Mouse (Mus musculus): Measurements from ENCODE around the gene F2rl2. TPM values are rescaled to one million over a fixed set of nuclear protein-coding genes. Genes with fewer than 3 reads are reported as not detected.

Gene F2rl2
- polyA plus RNA-seq, 1 experiment, result 1.1 TPM

- Histone ChIP-seq H3K4me2 (ENCODE audit: low read depth) (no peak overlapping the region), H3ac (ENCODE audit: control insufficient read depth, insufficient read length) (no peak overlapping the region), H3K4me3 (no peak overlapping the region), H3K79me2 (ENCODE audit: control insufficient read depth, insufficient read depth) (no peaks in the 10 kb centered on the region), H3K36me3 (ENCODE audit: control insufficient read depth, insufficient read depth) (no peaks in the 10 kb centered on the region), H3K27me3 (ENCODE audit: control insufficient read depth, insufficient read depth, insufficient read length) (no peaks in the 10 kb centered on the region)
- TF ChIP-seq TCF3 (IDR thresholded peaks at IDR 0.05; ENCODE audit: insufficient read length, low read depth), result no peak
- TF ChIP-seq USF1 (IDR thresholded peaks at IDR 0.05; ENCODE audit: low read depth), result no peak
- TF ChIP-seq REST (IDR thresholded peaks at IDR 0.05; ENCODE audit: insufficient read depth, insufficient read length), result no peak
- TF ChIP-seq MYOD1 (IDR thresholded peaks at IDR 0.05; ENCODE audit: control insufficient read depth in 1 of 3, insufficient read length in 2 of 3, low read depth in 2 of 3), result no peak
- no peak for TF ChIP-seq MYOG (IDR thresholded peaks at IDR 0.05; ENCODE audit: control insufficient read depth in 1 of 3, insufficient read depth in 1 of 3, insufficient read length in 2 of 3, low read depth in 2 of 3)
- TF ChIP-seq SRF (IDR thresholded peaks at IDR 0.05; ENCODE audit: control insufficient read depth, insufficient read length, low read depth), result no peak
- TF ChIP-seq POLR2AphosphoS2 (IDR thresholded peaks at IDR 0.05; ENCODE audit: insufficient read length, low read depth), result no peak
- no peak for TF ChIP-seq E2F4 (IDR thresholded peaks at IDR 0.05; ENCODE audit: insufficient read depth)
- TF ChIP-seq TCF12 (IDR thresholded peaks at IDR 0.05; ENCODE audit: insufficient read depth, poor library complexity, severe bottlenecking), result no peak
- TF ChIP-seq MAX (IDR thresholded peaks at IDR 0.05; ENCODE audit: low read depth), result no peak
- no peak for TF ChIP-seq CEBPB (IDR thresholded peaks at IDR 0.05; ENCODE audit: insufficient read depth, poor library complexity, severe bottlenecking)
- TF ChIP-seq POLR2A (IDR thresholded peaks at IDR 0.05; ENCODE audit: insufficient read length, low read depth), result no peak
Measured at GRCm38 (mm10) chr13:95653696-95654095, 43.0 kb upstream of the F2rl2 start.

GRCm38 (mm10) chr13:95655284-95655683 is 41.4 kb upstream of the F2rl2 start:
- H3K4me2 ChIP-seq (ENCODE audit: low read depth), result no peak overlapping the region
- TF ChIP-seq USF1 (IDR thresholded peaks at IDR 0.05; ENCODE audit: low read depth) (no peak), MYOD1 (IDR thresholded peaks at IDR 0.05; ENCODE audit: control insufficient read depth in 1 of 3, insufficient read length in 2 of 3, low read depth in 2 of 3) (no peak), CEBPB (IDR thresholded peaks at IDR 0.05; ENCODE audit: insufficient read depth, poor library complexity, severe bottlenecking) (no peak), POLR2AphosphoS2 (IDR thresholded peaks at IDR 0.05; ENCODE audit: insufficient read length, low read depth) (no peak), SRF (IDR thresholded peaks at IDR 0.05; ENCODE audit: control insufficient read depth, insufficient read length, low read depth) (no peak), TCF3 (IDR thresholded peaks at IDR 0.05; ENCODE audit: insufficient read length, low read depth) (no peak), REST (IDR thresholded peaks at IDR 0.05; ENCODE audit: insufficient read depth, insufficient read length) (no peak), POLR2A (IDR thresholded peaks at IDR 0.05; ENCODE audit: insufficient read length, low read depth) (no peak), TCF12 (IDR thresholded peaks at IDR 0.05; ENCODE audit: insufficient read depth, poor library complexity, severe bottlenecking) (no peak), E2F4 (IDR thresholded peaks at IDR 0.05; ENCODE audit: insufficient read depth) (no peak), MAX (IDR thresholded peaks at IDR 0.05; ENCODE audit: low read depth) (no peak), MYOG (IDR thresholded peaks at IDR 0.05; ENCODE audit: control insufficient read depth in 1 of 3, insufficient read depth in 1 of 3, insufficient read length in 2 of 3, low read depth in 2 of 3) (no peak)
- no peaks in the 10 kb centered on the region for H3K27me3 ChIP-seq (ENCODE audit: control insufficient read depth, insufficient read depth, insufficient read length)
- no peaks in the 10 kb centered on the region for H3K36me3 ChIP-seq (ENCODE audit: control insufficient read depth, insufficient read depth)
- no peak overlapping the region for H3K4me3 ChIP-seq
- H3ac ChIP-seq (ENCODE audit: control insufficient read depth, insufficient read length), result no peak overlapping the region
- H3K79me2 ChIP-seq (ENCODE audit: control insufficient read depth, insufficient read depth), result no peaks in the 10 kb centered on the region

- no peaks in the 10 kb centered on the region for H3K36me3 ChIP-seq (ENCODE audit: control insufficient read depth, insufficient read depth)
- no peak overlapping the region for H3ac ChIP-seq (ENCODE audit: control insufficient read depth, insufficient read length)
- no peaks in the 10 kb centered on the region for H3K27me3 ChIP-seq (ENCODE audit: control insufficient read depth, insufficient read depth, insufficient read length)
- H3K4me2 ChIP-seq (ENCODE audit: low read depth), result no peak overlapping the region
- no peak overlapping the region for H3K4me3 ChIP-seq
- H3K79me2 ChIP-seq (ENCODE audit: control insufficient read depth, insufficient read depth), result no peaks in the 10 kb centered on the region
- TF ChIP-seq POLR2A (IDR thresholded peaks at IDR 0.05; ENCODE audit: insufficient read length, low read depth) (no peak), MYOD1 (IDR thresholded peaks at IDR 0.05; ENCODE audit: control insufficient read depth in 1 of 3, insufficient read length in 2 of 3, low read depth in 2 of 3) (no peak), USF1 (IDR thresholded peaks at IDR 0.05; ENCODE audit: low read depth) (no peak), CEBPB (IDR thresholded peaks at IDR 0.05; ENCODE audit: insufficient read depth, poor library complexity, severe bottlenecking) (no peak), REST (IDR thresholded peaks at IDR 0.05; ENCODE audit: insufficient read depth, insufficient read length) (no peak)
Measured at GRCm38 (mm10) chr13:95657171-95657570, 39.5 kb upstream of the F2rl2 start.

- TF ChIP-seq REST (IDR thresholded peaks at IDR 0.05; ENCODE audit: insufficient read depth, insufficient read length) (no peak), SRF (IDR thresholded peaks at IDR 0.05; ENCODE audit: control insufficient read depth, insufficient read length, low read depth) (no peak), MAX (IDR thresholded peaks at IDR 0.05; ENCODE audit: low read depth) (no peak), E2F4 (IDR thresholded peaks at IDR 0.05; ENCODE audit: insufficient read depth) (no peak), MYOG (IDR thresholded peaks at IDR 0.05; ENCODE audit: control insufficient read depth in 1 of 3, insufficient read depth in 1 of 3, insufficient read length in 2 of 3, low read depth in 2 of 3) (no peak), POLR2A (IDR thresholded peaks at IDR 0.05; ENCODE audit: insufficient read length, low read depth) (no peak), USF1 (IDR thresholded peaks at IDR 0.05; ENCODE audit: low read depth) (no peak), MYOD1 (IDR thresholded peaks at IDR 0.05; ENCODE audit: control insufficient read depth in 1 of 3, insufficient read length in 2 of 3, low read depth in 2 of 3) (no peak), TCF12 (IDR thresholded peaks at IDR 0.05; ENCODE audit: insufficient read depth, poor library complexity, severe bottlenecking) (no peak), TCF3 (IDR thresholded peaks at IDR 0.05; ENCODE audit: insufficient read length, low read depth) (no peak), CEBPB (IDR thresholded peaks at IDR 0.05; ENCODE audit: insufficient read depth, poor library complexity, severe bottlenecking) (no peak), POLR2AphosphoS2 (IDR thresholded peaks at IDR 0.05; ENCODE audit: insufficient read length, low read depth) (no peak)
- H3K36me3 ChIP-seq (ENCODE audit: control insufficient read depth, insufficient read depth), result no peaks in the 10 kb centered on the region
- H3K4me2 ChIP-seq (ENCODE audit: low read depth), result no peak overlapping the region
- H3K4me3 ChIP-seq, result no peak overlapping the region
- no peaks in the 10 kb centered on the region for H3K79me2 ChIP-seq (ENCODE audit: control insufficient read depth, insufficient read depth)
- no peak overlapping the region for H3ac ChIP-seq (ENCODE audit: control insufficient read depth, insufficient read length)
- no peaks in the 10 kb centered on the region for H3K27me3 ChIP-seq (ENCODE audit: control insufficient read depth, insufficient read depth, insufficient read length)
Measured at GRCm38 (mm10) chr13:95659432-95659831, 37.2 kb upstream of the F2rl2 start.

DNA sequence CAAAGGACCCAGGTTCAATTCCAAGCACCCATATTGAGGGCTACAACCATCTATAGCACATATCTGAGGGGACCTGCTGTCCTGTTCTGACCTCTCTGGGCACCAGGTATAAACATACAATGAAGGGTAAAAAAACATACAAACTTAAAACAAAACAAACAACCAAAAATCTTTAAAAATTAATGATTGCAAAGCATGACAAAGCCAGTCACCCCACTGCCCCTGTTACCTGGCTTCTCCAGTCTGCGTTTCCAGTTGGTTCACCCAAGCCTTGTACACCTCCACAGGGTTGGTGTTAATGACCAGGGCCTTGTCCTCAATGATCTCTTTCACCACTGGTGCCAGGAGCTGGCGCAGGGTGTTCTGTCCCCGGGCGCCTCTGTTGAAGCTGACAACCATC is 32.8 kb upstream of the F2rl2 start:
- Histone ChIP-seq H3K4me2 (ENCODE audit: low read depth) (no peak overlapping the region), H3K79me2 (ENCODE audit: control insufficient read depth, insufficient read depth) (no peaks in the 10 kb centered on the region), H3K36me3 (ENCODE audit: control insufficient read depth, insufficient read depth) (no peaks in the 10 kb centered on the region), H3K4me3 (no peak overlapping the region), H3ac (ENCODE audit: control insufficient read depth, insufficient read length) (no peak overlapping the region), H3K27me3 (ENCODE audit: control insufficient read depth, insufficient read depth, insufficient read length) (no peaks in the 10 kb centered on the region)
- TF ChIP-seq USF1 (IDR thresholded peaks at IDR 0.05; ENCODE audit: low read depth) (no peak), REST (IDR thresholded peaks at IDR 0.05; ENCODE audit: insufficient read depth, insufficient read length) (no peak), CEBPB (IDR thresholded peaks at IDR 0.05; ENCODE audit: insufficient read depth, poor library complexity, severe bottlenecking) (no peak)

All from myocyte (in vitro differentiated cells).